Mouse (Mus musculus): ENCODE measurements around the gene Inafm1.

DNA sequence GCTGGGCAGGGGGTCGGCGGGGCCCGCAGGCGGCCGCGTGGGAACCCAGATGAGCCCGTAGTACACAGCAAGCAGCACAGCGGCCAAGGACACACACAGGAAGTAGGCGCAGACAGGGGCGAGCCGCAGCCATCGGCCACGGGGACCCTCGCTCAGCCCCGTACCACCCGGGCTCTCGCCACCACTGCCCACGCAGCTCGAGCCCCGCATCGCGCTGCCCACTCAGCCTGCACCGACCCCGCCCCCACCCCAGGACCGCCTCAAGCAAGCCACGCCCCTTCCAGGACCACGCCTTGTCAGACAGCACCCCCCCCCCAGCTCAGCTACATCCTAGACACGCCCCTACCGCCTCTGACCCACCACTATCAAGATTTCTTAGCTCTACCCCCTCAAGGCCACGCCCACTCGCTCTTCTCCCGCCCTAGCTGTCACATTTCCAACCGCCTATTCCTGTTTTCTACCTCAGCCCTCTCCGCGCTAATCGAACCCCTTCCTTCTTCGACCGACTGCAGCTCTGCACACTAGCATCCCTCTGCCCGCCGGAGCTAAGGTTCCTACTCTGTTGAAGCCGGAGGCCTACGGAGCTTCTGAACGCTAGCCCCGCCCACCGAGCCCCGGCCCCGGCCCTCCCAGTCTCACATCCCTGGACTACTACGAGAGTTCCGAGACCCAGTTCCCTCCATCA lies at the start of gene Inafm1:
- TF ChIP-seq CTCF (IDR thresholded peaks at IDR 0.05; ENCODE audit: low read depth, low read length) (no peak), POLR2A (IDR thresholded peaks at IDR 0.05; ENCODE audit: borderline replicate concordance, low read depth, low read length) (no peak)

Data from bone marrow macrophage, adult 2 months (primary cell).